Mouse (Mus musculus): ENCODE measurements around the gene Sec14l3.
A peak's percentile ranks its signal among the peaks of the same experiment; 100 is the strongest.
"Not testable (repeated sequence)": the region's sequence is repeated elsewhere in the genome, so short reads cannot be mapped to it uniquely, and the experiment has no call there.

Sec14l3 gene

DNA sequence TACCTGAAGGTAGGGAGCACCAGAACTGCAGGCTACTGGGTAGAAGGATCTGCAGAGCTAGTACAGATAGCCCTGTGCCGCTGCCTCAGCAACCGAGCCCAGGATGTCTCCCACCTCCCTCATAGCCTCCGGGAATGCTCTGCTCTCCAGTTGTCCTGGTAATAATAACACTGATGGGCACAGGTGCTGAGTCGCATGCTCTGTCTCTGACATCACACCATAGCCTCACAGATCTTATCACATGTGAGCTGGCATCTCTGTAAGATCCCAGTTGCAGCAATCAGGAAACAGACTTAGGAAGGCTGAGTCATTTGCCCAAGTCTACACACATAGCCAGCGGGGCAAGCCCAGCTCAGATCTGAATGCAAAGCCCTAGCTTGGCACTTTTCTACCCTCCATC, 37.2 kb downstream of the Sec14l3 start:
- no peak for DNase-seq (ENCODE audit: low spot score in 2 of 2)

DNA sequence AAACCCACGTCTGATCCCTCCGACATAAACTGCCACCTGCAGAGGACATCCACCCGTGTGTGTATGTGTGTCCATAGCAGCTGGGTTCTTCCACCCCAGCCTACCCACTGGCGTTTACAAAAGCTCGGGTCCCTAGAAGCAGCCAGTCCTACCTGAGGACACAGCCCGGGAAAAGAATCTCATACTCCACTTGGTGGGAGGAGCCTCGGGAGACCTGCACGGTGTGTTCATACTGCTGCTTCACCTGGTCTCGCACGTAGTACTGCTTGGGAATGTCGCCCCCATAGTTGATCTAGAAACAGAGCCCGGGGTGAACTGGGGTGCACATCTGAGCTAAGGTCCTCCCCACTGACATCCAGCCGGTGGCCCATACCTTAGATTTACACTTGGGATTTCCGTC, 38.9 kb downstream of the Sec14l3 start:
- no peak for DNase-seq (ENCODE audit: low spot score in 2 of 2)

DNA sequence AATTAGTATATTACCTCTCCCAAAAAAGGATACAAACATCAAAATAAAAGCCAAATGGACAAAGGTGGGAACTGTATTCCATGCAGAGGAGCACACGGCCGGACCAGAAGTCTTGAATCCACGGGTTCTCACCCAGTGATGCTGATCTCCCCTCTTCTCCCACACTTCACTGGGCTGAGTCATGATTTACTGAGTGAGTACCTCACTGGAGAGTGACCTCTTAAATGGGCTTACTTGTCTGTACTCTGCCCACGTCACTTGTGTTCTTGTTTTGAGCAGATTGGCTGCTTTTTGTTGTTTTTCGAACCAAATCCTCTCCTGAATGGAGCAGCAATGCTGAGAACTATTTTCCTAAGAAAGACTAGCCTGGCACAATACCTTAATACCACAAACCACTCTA, 40.3 kb downstream of the Sec14l3 start:
- no peak for DNase-seq (ENCODE audit: low spot score in 2 of 2)

DNA sequence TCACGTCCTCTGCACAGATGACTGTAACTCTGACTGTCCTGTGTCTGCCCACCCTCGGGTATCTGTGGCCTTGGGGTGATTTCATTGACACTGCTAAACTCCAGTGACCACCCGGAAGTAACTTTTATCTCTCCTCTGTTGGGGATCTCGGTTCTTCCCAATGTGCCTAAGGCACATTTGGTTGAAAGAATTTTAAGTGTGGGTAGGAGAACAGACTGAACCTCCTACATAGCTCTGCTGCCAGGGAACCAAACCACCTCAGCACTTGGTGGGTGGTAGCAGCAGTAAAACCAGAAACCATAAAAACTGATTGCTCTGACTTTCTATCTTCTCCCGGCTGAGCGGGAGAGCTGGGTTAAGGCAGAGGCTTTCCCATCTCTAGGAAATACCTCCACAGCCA, 40.8 kb downstream of the Sec14l3 start:
- no peak for DNase-seq (ENCODE audit: low spot score in 2 of 2)

DNA sequence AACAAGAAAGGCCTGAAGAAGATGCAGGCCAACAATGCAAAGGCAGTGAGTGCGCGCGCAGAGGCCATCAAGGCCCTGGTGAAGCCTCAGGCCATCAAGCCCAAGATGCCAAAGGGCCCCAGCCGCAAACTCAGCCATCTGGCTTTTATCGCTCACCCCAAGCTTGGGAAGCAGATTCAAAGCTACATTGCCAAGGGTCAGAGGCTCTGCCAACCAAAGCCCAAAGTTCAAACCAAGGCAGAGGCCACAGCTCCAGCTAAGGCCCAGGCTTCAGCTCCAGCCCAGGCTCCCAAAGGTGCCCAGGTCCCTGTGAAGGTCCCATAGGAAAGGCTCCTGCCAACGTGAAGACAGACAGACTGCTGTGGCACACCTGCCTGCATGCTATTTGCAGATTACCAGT, 43.3 kb downstream of the Sec14l3 start:
- DNase-seq (ENCODE audit: low spot score in 2 of 2), result not testable (repeated sequence)

DNA sequence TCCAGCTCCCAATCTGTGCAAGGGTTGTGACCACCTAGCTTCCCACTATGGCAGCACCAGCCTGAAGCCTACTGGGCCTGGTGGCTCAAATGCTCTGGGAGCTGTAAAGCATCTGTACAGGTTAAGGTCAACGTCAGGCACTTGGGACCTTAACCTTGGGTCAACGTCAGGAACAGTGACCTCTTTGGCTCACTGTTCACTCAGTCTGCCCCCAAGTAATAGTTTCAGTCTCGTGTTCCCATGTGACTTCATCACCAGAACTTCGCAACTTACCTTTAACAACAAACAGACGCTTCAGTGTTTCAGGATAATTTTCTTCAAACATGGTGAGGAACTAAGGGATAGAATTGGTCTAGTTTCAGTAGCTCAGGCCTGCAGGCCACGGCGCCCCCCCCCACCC, 44.0 kb downstream of the Sec14l3 start:
- no peak for DNase-seq (ENCODE audit: low spot score in 2 of 2)

DNA sequence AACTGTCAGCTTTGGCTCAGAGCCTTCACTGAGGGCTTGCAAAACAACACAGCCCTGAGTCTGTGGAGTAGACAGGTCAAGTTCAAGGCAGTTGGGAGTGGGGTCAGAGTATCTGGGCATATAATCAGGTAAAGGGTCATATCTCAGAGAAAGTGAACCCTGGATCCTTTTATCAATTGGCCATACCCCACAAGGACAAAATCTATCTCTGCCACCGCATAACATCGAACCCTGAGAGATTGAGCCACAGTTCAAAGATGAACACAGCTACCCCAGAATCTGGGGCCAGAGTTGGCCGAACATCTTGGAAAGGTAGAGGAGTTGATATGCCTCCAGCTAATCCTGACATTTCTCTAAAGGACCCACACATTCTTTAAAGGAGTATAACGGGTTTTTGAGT, 47.4 kb downstream of the Sec14l3 start:
- no peak for DNase-seq (ENCODE audit: low spot score in 2 of 2)

DNA sequence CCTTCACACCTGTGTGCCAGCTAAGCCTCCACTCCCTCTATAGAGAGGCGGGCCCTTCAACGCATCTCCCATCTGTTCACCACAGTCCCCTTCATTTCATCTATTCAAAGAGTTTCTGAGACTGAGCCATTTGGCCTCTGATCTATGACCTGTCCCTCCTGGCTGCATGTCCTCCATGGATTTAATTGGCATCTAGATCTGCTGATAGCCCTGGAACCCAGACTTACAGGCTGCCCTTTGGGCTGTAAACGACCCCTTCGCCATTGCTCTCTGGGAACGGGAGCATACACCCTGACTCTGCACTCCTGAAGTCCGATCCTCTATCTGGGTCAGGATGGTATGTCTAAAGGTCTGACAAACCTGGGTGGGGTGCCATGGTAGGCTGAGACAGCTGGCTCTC, 48.2 kb downstream of the Sec14l3 start:
- DNase-seq (ENCODE audit: low spot score in 2 of 2), result no peak

DNA sequence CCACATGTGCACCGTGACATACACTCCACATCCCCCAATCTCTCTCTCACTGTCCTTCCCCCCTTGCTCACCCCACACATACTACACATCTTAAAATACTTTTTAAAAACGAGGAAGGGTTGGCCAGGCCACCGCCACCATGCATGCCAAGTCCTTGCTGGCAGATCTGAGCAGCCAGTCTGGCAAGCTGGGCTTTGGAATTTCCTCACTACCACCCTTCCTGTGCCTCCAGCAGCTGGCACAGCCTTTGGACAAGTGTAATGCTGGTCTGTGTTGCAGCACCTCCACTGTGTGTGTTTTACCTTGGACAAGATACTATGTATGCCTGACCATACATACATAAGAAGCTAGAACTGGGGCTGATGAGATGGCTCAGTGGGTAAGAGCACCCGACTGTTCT, 48.9 kb downstream of the Sec14l3 start:
- DNase-seq (ENCODE audit: low spot score in 2 of 2), result no peak

DNA sequence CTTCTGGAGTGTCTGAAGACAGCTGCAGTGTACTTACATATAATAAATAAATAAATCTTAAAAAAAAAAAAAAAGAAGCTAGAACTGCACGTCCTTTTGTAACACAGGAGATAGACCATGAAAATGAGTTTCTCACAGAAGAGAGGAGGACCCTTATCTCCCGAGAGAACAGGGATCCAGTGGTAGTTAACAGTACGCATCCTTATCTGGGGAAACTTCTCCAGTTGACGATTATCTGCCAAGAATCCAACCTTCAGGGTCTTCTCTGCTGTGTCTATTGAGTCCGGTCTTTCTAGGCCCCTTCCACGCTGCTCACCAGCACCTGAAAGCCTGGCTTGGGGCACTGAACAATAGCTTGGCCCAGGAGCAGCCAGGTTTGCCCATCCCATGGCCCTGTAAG, 49.3 kb downstream of the Sec14l3 start:
- DNase-seq (ENCODE audit: low spot score in 2 of 2), result no peak

DNA sequence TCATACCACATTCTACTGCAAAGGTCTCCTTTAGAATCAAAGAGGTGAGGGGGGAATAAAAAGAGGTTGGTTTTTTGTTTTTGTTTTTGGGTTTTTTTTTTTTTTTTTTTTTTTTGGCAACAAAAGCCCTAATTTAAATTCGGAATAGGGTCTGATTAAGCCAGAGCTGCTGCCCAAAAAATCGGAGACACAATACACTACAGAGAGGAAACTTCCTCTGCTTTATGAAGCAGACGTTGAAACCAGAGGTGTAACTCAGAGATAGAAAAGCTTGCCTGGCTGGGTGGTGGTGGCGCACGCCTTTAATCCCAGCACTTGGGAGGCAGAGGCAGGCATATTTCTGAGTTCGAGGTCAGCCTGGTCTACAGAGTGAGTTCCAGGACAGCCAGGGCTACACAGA, 49.9 kb downstream of the Sec14l3 start:
- DNase-seq (ENCODE audit: low spot score in 2 of 2), result not testable (repeated sequence)

DNA sequence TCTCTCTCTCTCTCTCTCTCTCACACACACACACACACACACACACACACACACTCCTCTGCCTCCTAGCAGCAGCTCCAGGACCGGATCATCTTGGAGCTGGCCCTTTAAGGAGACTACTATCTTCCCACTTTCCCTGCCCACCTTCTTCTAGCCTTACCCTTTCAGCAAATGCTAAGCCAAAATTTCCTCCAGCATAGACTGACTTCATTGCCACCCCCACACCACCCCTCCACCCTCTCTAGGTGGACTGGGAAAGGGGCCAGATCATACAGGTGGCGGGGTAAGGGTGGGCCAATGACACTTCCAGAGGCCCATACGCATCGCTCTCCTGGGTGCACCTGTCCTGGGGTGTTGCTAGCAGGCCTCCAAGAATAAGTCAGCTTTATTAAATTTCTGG, 50.8 kb downstream of the Sec14l3 start:
- DNase-seq (ENCODE audit: low spot score in 2 of 2), result no peak

DNA sequence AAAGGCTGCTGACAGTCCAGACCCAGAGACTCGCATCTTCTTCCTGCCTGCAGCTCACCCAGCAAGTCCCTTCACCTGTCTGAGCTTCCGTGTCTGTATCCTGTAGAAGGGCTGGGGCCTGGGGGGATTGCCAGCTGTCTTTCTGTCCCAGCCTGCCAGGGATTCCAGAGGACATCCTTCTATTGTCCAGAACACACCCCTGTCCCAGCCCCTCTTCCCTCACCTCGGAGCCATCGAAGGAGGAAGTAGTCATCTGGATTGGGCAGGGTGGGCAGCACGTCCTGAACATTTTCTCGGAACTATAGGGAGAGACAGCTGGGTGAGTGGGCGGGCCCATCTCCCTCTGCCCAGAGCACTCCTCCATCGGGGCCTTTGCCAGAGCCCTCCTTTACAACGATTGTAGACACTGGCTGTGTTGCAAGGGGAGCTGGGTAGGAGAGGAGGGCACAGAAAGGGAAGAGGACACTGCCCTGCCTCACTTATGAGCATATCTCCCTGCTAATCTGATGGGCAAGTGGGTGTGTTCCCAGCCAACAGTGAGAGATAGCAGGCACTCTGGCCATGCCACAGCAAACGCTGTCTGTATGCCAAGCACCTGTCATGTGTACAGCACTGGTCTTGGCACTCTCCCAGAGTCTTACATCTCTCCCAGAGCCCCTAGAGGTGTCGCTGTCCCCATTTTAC, 52.0 kb downstream of the Sec14l3 start:
- no peak for DNase-seq (ENCODE audit: low spot score in 2 of 2)

DNA sequence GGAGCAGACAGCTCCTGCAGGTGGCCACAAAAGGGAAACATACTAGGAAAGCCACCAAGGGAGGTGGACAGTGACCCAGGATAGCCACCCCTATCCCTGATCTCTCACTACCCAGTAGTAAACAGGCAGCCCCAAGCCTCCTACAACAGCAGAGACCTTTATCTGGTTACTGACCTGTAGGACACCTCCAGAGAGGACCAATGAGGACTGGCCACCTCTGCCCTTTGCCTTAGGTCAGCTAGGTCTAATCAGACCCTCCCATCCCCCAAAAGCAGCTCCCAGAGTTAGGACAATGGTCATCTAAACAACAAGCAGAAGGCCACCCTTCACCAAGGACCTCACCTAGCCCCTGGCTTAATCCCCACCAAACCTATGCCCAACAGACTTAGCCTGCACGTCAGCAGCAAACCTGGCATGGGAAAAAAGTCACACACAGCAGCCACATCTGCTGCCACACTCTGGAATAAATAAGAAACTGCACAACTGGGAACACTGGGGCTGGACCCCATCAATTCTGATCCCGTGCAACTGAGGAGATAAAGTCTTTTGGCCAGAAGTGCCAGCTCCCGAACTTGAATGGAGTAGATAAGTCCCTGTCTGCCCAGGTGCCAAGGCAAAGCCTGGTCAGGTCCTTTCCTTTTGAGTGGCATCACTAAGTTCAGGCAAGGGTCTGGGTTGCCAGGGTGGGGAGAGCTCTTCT, 52.9 kb downstream of the Sec14l3 start:
- no peak for DNase-seq (ENCODE audit: low spot score in 2 of 2)

DNA sequence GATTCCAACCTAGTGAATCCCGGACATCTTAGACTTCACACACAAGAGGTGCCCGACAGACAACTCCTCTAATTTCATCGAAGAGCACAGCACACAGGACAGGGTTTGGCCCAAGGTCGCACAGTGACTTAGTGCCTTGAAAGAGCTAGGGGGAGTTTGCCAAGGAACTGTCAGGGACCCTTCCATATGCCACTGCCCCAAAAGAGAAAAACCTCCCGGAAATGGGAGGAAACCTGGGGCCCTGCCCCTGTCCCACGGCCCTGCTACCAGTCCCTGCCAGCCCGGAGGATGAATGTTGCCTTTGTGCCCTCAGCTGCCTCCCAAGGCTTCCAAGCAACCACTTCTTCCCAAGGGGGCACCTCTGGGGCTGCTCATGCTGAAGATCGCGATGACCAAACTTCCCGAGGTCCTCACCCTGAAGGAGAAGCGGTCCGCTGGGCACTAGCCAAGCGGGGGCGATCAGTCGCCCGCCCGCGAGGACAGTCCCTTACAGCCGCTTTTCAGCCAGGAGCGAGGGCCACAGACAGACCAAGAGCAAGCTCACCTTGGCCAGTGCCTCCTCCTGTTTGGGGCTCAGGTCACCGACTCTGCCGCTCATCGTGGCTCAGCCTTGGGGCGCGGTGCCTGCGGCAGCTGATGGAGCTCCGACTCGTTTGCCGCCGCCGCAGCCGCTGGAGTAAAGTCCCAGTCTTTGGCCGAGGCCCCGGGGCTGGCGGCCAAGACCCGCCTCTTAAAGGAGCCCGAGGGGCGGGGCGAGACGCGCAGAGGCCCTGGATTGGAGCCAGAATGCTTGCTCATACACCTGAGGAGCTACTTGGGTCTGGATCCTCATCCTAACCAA, 53.7 kb downstream of the Sec14l3 start:
- peak; percentile 49 to 60 for DNase-seq (ENCODE audit: low spot score in 2 of 2)

DNA sequence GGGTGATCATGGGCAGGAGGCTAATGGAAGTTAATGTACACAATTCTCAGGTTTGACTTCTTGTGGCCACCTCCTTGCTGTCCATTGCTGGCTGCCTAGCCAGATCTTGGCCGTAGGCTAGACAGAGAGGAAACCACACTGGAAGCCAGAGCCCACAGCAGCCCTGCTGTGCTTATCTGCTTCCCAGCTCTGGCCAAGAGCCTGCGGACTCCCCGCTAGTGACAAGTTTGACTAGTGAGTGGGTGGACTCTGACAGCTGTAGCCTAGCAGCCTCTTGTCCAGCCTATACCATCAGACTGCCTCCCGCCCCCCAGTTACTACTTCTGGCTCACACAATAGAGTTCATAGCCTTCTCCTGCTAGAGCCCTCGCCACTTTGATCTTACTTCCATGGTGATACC, 55.0 kb downstream of the Sec14l3 start:
- DNase-seq (ENCODE audit: low spot score in 2 of 2), result no peak

DNA sequence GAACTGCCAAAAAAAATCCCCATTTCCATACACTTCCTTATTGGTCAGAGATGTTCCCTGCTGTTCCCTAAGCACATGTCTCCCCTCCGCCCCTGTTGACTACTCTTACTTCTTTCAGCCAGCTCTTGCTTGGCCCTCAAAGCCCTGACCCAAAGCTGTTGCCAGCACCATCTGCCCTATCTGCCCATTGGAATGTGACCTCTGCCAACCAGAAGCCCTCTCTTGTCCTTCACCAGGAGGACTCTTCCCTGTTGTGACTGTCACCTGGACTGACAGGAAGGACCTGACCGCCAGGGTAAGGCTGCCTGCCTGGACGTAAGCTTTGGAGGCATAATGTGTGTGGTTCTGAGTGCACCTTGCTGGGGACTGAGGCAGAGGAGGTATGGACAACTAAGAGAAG, 57.0 kb downstream of the Sec14l3 start:
- no peak for DNase-seq (ENCODE audit: low spot score in 2 of 2)

DNA sequence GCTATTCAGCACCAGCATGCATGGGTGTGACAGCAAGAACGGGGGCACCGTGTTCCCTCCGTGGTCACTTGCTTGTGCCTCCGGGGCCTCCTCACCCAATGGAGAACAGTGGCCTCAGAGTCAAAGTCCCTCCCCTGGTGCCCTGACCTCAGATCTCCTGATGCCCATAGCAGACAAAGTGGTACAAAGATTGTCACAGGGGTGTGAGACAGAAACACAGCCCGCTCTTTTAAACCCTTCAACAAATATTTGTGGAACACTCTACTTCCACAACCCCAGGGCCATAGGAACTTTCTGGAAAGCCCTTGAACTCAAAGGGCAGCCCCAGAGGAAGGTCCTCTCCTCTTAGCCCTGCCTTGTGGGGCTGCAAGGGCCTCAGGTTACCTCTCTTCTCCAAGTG, 57.6 kb downstream of the Sec14l3 start:
- no peak for DNase-seq (ENCODE audit: low spot score in 2 of 2)

DNA sequence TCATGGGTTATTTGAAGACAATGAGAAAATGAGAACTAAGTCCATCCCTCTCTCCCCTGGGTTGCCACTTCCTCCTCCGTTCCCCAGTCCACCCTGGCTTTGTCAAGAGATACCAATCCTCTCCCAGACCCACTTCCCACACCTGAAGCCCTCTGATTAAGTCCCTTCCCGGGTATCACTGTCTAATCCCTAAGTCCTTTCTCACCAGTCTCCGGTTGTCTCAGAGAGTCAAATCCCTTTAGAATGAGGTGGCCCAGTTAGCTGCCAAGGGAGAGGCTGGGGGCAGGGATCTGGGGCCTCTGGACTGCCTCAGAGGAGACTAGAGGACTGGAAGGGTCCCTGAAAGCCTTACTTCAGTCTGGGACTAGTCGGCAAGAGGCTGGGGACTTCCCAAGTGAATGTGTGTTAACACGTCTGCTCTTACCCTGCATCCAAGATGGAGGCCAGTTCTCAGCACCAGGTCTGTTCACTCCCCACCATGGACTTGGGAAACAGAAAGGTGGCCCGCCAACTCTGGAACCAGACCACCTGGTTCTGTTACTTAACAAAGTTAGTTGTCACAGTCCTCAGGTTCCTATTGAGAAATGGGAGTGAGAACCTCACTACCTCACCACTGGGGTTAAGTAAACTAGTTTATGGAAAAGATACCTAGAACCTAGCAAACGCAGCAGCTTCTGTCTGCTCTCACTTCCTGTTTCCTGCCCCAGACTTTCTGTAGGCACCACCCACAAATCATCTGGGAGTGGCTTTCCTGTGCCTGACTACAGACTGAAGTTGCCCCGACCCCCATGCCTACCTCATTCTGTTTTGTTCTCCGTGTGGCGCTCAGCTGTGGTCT, 58.3 kb downstream of the Sec14l3 start, which contains the start of gene Sec14l2:
Sec14l2 (minus strand) TSS at position 674 of the 838 bp plus-strand sequence.
- no peak for DNase-seq (ENCODE audit: low spot score in 2 of 2)

DNA sequence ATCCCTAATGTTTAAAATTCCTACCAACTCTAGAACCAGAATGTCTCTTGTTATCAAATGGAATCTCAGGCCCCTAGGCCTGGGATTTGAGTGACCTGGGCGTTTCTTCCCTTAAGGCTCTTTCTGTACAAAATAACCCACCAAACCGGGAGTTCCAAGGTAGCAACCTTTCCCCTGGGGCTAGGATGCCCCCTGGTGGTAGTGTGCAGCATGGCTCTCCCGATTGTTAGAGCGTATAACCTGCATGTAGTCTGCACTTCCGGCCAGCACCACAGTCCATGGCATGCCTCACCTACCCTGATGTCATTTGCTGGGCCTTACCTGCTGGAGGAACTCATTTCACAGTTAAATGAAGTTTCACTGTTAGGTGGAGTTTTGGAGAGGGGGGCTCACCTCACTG, 59.3 kb downstream of the Sec14l3 start:
- DNase-seq (ENCODE audit: low spot score in 2 of 2), result no peak

DNA sequence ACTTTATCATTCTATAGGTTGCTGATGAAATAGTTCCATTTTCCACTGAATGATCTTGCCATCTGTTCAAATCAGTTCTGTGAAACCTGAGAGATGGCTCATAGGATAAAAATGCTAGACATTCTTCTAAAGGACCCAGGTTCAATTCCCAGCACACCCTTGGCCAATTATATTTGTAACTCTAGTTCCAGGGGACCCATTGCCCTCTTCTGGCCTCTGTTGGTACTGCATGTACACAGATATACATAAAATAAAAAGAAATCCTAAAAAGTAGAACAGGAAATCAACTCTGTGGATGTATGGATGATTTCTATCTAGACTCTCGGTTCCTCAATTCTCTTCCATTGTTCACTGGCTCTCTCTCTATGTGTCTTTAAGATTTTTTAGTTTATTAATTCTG, 62.4 kb downstream of the Sec14l3 start:
- no peak for DNase-seq (ENCODE audit: low spot score in 2 of 2)
